Mouse (Mus musculus): ENCODE data around the gene Commd4.
A peak's percentile ranks its signal among the peaks of the same experiment; 100 is the strongest.

DNA sequence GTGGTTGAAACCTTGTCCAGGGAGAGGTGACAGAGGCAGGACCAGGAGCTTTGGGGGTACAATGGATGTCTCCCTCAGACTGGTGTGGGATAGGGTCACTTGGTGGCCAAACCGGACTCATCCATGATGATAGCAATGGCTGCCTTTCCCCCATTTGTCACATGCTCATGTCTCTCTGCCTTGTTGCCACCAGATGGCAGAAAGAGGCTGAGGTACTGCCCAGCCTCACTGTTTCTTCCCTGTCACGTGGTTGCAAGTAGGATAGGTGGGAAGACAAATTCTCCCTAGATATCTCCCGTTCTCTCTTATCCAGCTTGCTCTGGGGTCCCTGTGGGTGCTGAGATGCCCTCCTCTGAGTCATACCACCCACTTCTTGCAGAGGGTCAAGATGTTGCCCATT is 4.4 kb upstream of the Commd4 start:
- peak; percentile 73 for TF ChIP-seq CTCF (IDR thresholded peaks at IDR 0.05; ENCODE audit: low read depth)
- TF ChIP-seq EP300 (IDR thresholded peaks at IDR 0.05; ENCODE audit: low read depth): no peak
